Comparison of ENCODE assay signal across 9 mouse cellular contexts in genomic region chr8:117278234-117278633, GRCm38 (mm10). TPM values are rescaled to one million over a fixed set of nuclear protein-coding genes. Genes with fewer than 3 reads are reported as not detected.
A peak's percentile ranks its signal among the peaks of the same experiment; 100 is the strongest.
DNase-seq lines count a peak whose midpoint lies in the region; ATAC-seq lines count a peak whose summit lies in the region.
"Had no signal": no experiment of that assay in that cellular context is flagged by ENCODE, and none has a peak within 500 bp of the region (broad histone marks: within the 10 kb centered on the region; RNA-seq: fewer than 3 reads in every experiment).

No protein-coding gene starts in this region.

- H3K27ac ChIP-seq in kidney, embryonic 15.5 days: peak overlapping the region; percentile 19; the same call in 1 of the 2 replicates
- peak overlapping the region; percentile 74 for H3K27ac ChIP-seq in forebrain, embryonic 13.5 days
- no peak overlapping the region; the same call in 1 of the 2 replicates for H3K27ac ChIP-seq in liver, embryonic 12.5 days
- peak overlapping the region; percentile 46; the same call in 1 of the 2 replicates for H3K27ac ChIP-seq in neural tube, embryonic 12.5 days

- peaks cover 49% of the 10 kb centered on the region for H3K4me1 ChIP-seq in kidney, embryonic 15.5 days
- H3K4me1 ChIP-seq in forebrain, embryonic 13.5 days: peaks cover 44% of the 10 kb centered on the region
- H3K4me1 ChIP-seq in liver, embryonic 12.5 days: peaks cover 67% of the 10 kb centered on the region
- peaks cover 46% of the 10 kb centered on the region for H3K4me1 ChIP-seq in neural tube, embryonic 12.5 days

- no peak for DNase-seq in kidney, postnatal 36 days
- DNase-seq in gastrocnemius, postnatal 14 days: no peak
- DNase-seq in right cerebral cortex, postnatal 4 days: no peak
- no peak for DNase-seq in kidney, adult 9 months
- DNase-seq: kidney, adult 2 months had no signal

- H3K27me3 ChIP-seq in kidney, embryonic 15.5 days: no peaks in the 10 kb centered on the region
- no peaks in the 10 kb centered on the region for H3K27me3 ChIP-seq in forebrain, embryonic 13.5 days
- H3K27me3 ChIP-seq in liver, embryonic 12.5 days (replicated peaks): no peaks in the 10 kb centered on the region
- no peaks in the 10 kb centered on the region for H3K27me3 ChIP-seq in neural tube, embryonic 12.5 days (replicated peaks)

- no peak for ATAC-seq in kidney, embryonic 15.5 days (replicated peaks; ENCODE audit: low FRiP score)
- ATAC-seq in forebrain, embryonic 13.5 days: no peak
- peak; percentile 72 for ATAC-seq in liver, embryonic 12.5 days
- ATAC-seq in neural tube, embryonic 12.5 days (ENCODE audit: low FRiP score, low read depth): no peak; the same call in 1 of the 2 replicates

- intact Hi-C loops in gastrocnemius, postnatal 14 days (cut with DNase I; ENCODE audit: low total_unique reads): no loop called here

- H3K4me3 ChIP-seq in kidney, embryonic 15.5 days (replicated peaks): no peak overlapping the region
- H3K4me3 ChIP-seq in forebrain, embryonic 13.5 days: no peak overlapping the region
- peak overlapping the region; percentile 7; the same call in 1 of the 2 replicates for H3K4me3 ChIP-seq in liver, embryonic 12.5 days
- H3K4me3 ChIP-seq in neural tube, embryonic 12.5 days: no peak overlapping the region

- no peak overlapping the region for H3K9ac ChIP-seq in kidney, embryonic 15.5 days
- peak overlapping the region; percentile 12; the same call in 1 of the 2 replicates for H3K9ac ChIP-seq in forebrain, embryonic 13.5 days
- H3K9ac ChIP-seq in liver, embryonic 12.5 days: peak overlapping the region; percentile 9
- H3K9ac ChIP-seq in neural tube, embryonic 12.5 days: peak overlapping the region; percentile 13; the same call in 1 of the 2 replicates

- H3K4me2 ChIP-seq in kidney, embryonic 15.5 days: no peak overlapping the region
- peak overlapping the region; percentile 44 for H3K4me2 ChIP-seq in forebrain, embryonic 13.5 days
- peak overlapping the region; percentile 50 for H3K4me2 ChIP-seq in liver, embryonic 12.5 days
- H3K4me2 ChIP-seq in neural tube, embryonic 12.5 days (replicated peaks): peak overlapping the region; percentile 45

- H3K9me3 ChIP-seq in kidney, embryonic 15.5 days (replicated peaks): no peaks in the 10 kb centered on the region
- no peaks in the 10 kb centered on the region for H3K9me3 ChIP-seq in forebrain, embryonic 13.5 days (replicated peaks)
- no peaks in the 10 kb centered on the region for H3K9me3 ChIP-seq in liver, embryonic 12.5 days (replicated peaks)
- H3K9me3 ChIP-seq in neural tube, embryonic 12.5 days: no peaks in the 10 kb centered on the region

- peaks cover 7% of the 10 kb centered on the region for H3K36me3 ChIP-seq in kidney, embryonic 15.5 days
- H3K36me3 ChIP-seq in forebrain, embryonic 13.5 days (ENCODE audit: poor library complexity, severe bottlenecking): peaks cover 11% of the 10 kb centered on the region; the same call in 1 of the 2 replicates
- H3K36me3 ChIP-seq in liver, embryonic 12.5 days: peaks cover 24% of the 10 kb centered on the region
- no peaks in the 10 kb centered on the region for H3K36me3 ChIP-seq in neural tube, embryonic 12.5 days

- WGBS in kidney, embryonic 15.5 days: 82% methylated on average over 10 of the region's 10 CpGs
- WGBS in forebrain, embryonic 13.5 days: 78% methylated on average over 10 of the region's 10 CpGs
- 26% methylated on average over 10 of the region's 10 CpGs for WGBS in liver, embryonic 12.5 days (ENCODE audit: insufficient replicate concordance)
- 85% methylated on average over 10 of the region's 10 CpGs for WGBS in neural tube, embryonic 12.5 days

RNA-seq across cellular contexts. Expression of gene Cmip, which starts 21.4 kb away (rescaled TPM):
- 20.5 and 21.8 TPM in 2 replicates for polyA plus RNA-seq in kidney, embryonic 15.5 days (2015; fragmentation: Nextera tagmentation; extraction: Ambion mirVana)
- 39.0 and 45.4 TPM in 2 replicates for polyA plus RNA-seq in forebrain, embryonic 13.5 days (2015; fragmentation: Nextera tagmentation; extraction: Ambion mirVana)
- 18.7 and 21.6 TPM in 2 replicates for polyA plus RNA-seq in liver, embryonic 12.5 days (2016; fragmentation: Nextera tagmentation; extraction: Ambion mirVana)
- 106 and 112 TPM in 2 replicates for polyA plus RNA-seq in neural tube, embryonic 12.5 days (2016; fragmentation: Nextera tagmentation; extraction: Ambion mirVana)
- 10 to 100 TPM; 16.2 to 16.4 TPM for total RNA-seq in gastrocnemius, postnatal 14 days (2021)
